Mouse (Mus musculus) myocyte (in vitro differentiated cells): ENCODE measurements at regions not wholly inside any gene's neighbourhood (a gene's known extent, or its start where the extent isn't known, plus 50 kb on each side); places are given as distances from the start of the nearest gene placed in this dataset.

Experiments used
- CEBPB ChIP-seq: IDR thresholded peaks from 2 replicates; pipeline ENCODE4 v1.6.1; 2011; ENCODE audit warnings: mild to moderate bottlenecking, moderate library complexity; ENCODE audit not compliant: poor library complexity, insufficient read depth, severe bottlenecking
- E2F4 ChIP-seq: IDR thresholded peaks from one replicate; pipeline ENCODE4 v1.6.1; 2011; ENCODE audit warnings: mild to moderate bottlenecking, control low read depth, moderate library complexity; ENCODE audit not compliant: insufficient read depth
- MAX ChIP-seq: IDR thresholded peaks from one replicate; pipeline ENCODE4 v1.6.1; 2011; ENCODE audit warnings: low read depth, mild to moderate bottlenecking, control low read depth
- MYOD1 ChIP-seq, 3 experiments: IDR thresholded peaks; one replicate each; pipeline ENCODE4 v1.6.1; 2011; ENCODE audit warnings: control low read depth in 2 of 3, low read depth in 2 of 3, mild to moderate bottlenecking in 2 of 3, moderate library complexity in 1 of 3; ENCODE audit not compliant: insufficient read length in 2 of 3, control insufficient read depth in 1 of 3
- MYOG ChIP-seq, 3 experiments: IDR thresholded peaks; one replicate each; pipeline ENCODE4 v1.6.1; 2011; ENCODE audit warnings: control low read depth in 2 of 3, low read depth in 2 of 3, mild to moderate bottlenecking in 2 of 3; ENCODE audit not compliant: insufficient read length in 2 of 3, control insufficient read depth in 1 of 3, insufficient read depth in 1 of 3
- POLR2A ChIP-seq: IDR thresholded peaks from one replicate; pipeline ENCODE4 v1.6.1; 2011; ENCODE audit warnings: low read depth, mild to moderate bottlenecking, control low read depth, moderate library complexity; ENCODE audit not compliant: insufficient read length
- POLR2AphosphoS2 ChIP-seq: IDR thresholded peaks from one replicate; pipeline ENCODE4 v1.6.1; 2011; ENCODE audit warnings: low read depth, control low read depth; ENCODE audit not compliant: insufficient read length
- TCF12 ChIP-seq: IDR thresholded peaks from one replicate; pipeline ENCODE4 v1.6.1; 2011; ENCODE audit warnings: mild to moderate bottlenecking, control low read depth; ENCODE audit not compliant: poor library complexity, insufficient read depth, severe bottlenecking
- USF1 ChIP-seq: IDR thresholded peaks from one replicate; pipeline ENCODE4 v1.6.1; 2011; ENCODE audit warnings: low read depth, mild to moderate bottlenecking, control low read depth, moderate library complexity

DNA sequence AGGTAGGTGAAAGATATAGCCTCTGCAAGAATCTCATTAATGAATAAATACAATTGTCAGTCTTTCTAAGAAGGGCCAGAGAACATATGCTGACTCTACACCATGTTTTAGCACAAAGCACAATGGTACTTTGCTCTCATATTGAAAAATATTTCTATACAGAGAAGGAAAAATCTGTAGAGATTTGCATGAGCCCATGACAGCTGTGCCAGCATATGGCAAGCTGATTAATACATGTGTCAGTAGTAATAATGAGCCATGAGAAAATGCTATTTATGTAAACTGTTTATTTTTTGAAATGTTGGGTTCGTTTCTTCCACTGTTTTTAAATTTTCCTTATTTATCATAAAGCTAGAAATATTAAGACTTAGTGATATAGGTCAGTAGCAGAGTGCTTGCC is 604.5 kb upstream of the Rgs18 start:
- TF ChIP-seq POLR2A (no peak), POLR2AphosphoS2 (no peak), TCF12 (no peak), CEBPB (no peak), MAX (no peak), MYOG (IDR thresholded peaks at IDR 0.05; ENCODE audit: control insufficient read depth in 1 of 3, insufficient read depth in 1 of 3, insufficient read length in 2 of 3, low read depth in 2 of 3) (no peak), MYOD1 (IDR thresholded peaks at IDR 0.05; ENCODE audit: control insufficient read depth in 1 of 3, insufficient read length in 2 of 3, low read depth in 2 of 3) (no peak), E2F4 (no peak), USF1 (no peak)
